Mouse (Mus musculus): ENCODE measurements around the gene Eya4.
A peak's percentile ranks its signal among the peaks of the same experiment; 100 is the strongest.

The Eya4 gene

GRCm38 (mm10) chr10:23150401-23150800, 200.2 kb downstream of the Eya4 start:
- peak; percentile 26 to 34 for DNase-seq

GRCm38 (mm10) chr10:23144616-23145015, 206.0 kb downstream of the Eya4 start:
- no peak for DNase-seq

GRCm38 (mm10) chr10:23127947-23128346, 222.6 kb downstream of the Eya4 start:
- no peak for DNase-seq

- DNase-seq, result no peak
These were observed 223.4 kb downstream of the Eya4 start for GRCm38 (mm10) chr10:23127151-23127550.

GRCm38 (mm10) chr10:23126529-23126928, 224.1 kb downstream of the Eya4 start:
- DNase-seq, result no peak

GRCm38 (mm10) chr10:23120437-23120836, 230.1 kb downstream of the Eya4 start:
- DNase-seq, result no peak

GRCm38 (mm10) chr10:23116786-23117410, 233.7 kb downstream of the Eya4 start:
- DNase-seq, result peak; percentile 87

- no peak for DNase-seq
These were observed 234.5 kb downstream of the Eya4 start for GRCm38 (mm10) chr10:23116063-23116462.

GRCm38 (mm10) chr10:23115321-23115720, 235.3 kb downstream of the Eya4 start:
- DNase-seq, result no peak

GRCm38 (mm10) chr10:23108122-23108521, 242.5 kb downstream of the Eya4 start:
- DNase-seq, result no peak

GRCm38 (mm10) chr10:23092517-23092916, 258.1 kb downstream of the Eya4 start:
- peak in 1 of 2 experiments; percentile 9 for DNase-seq

- no peak for DNase-seq
These were observed 259.0 kb downstream of the Eya4 start for GRCm38 (mm10) chr10:23091552-23091951.

GRCm38 (mm10) chr10:23090323-23090722, 260.3 kb downstream of the Eya4 start:
- DNase-seq, result no peak

GRCm38 (mm10) chr10:23089271-23089670, 261.3 kb downstream of the Eya4 start:
- DNase-seq, result no peak

GRCm38 (mm10) chr10:23088764-23089163, 261.8 kb downstream of the Eya4 start:
- no peak for DNase-seq

GRCm38 (mm10) chr10:23086352-23087215, 264.0 kb downstream of the Eya4 start:
- DNase-seq, result peak; percentile 85 to 86

- no peak for DNase-seq
These were observed 269.1 kb downstream of the Eya4 start for GRCm38 (mm10) chr10:23081548-23081828.

GRCm38 (mm10) chr10:23080749-23081547, 269.6 kb downstream of the Eya4 start:
- DNase-seq, result peak; percentile 94 to 96

- peak; percentile 59 to 73 for DNase-seq
These were observed 273.7 kb downstream of the Eya4 start for GRCm38 (mm10) chr10:23076691-23077385.

GRCm38 (mm10) chr10:23073431-23073830, 277.2 kb downstream of the Eya4 start:
- DNase-seq, result no peak

GRCm38 (mm10) chr10:23063637-23064036, 286.9 kb downstream of the Eya4 start:
- DNase-seq, result no peak

GRCm38 (mm10) chr10:23062719-23063118, 287.9 kb downstream of the Eya4 start:
- no peak for DNase-seq

- no peak for DNase-seq
These were observed 289.9 kb downstream of the Eya4 start for GRCm38 (mm10) chr10:23060694-23061060.

Data from kidney, postnatal 4 days (tissue).